Mouse (Mus musculus): ENCODE measurements at regions not wholly inside any gene's neighbourhood (a gene's known extent, or its start where the extent isn't known, plus 50 kb on each side); places are given as distances from the start of the nearest gene placed in this dataset.

DNA sequence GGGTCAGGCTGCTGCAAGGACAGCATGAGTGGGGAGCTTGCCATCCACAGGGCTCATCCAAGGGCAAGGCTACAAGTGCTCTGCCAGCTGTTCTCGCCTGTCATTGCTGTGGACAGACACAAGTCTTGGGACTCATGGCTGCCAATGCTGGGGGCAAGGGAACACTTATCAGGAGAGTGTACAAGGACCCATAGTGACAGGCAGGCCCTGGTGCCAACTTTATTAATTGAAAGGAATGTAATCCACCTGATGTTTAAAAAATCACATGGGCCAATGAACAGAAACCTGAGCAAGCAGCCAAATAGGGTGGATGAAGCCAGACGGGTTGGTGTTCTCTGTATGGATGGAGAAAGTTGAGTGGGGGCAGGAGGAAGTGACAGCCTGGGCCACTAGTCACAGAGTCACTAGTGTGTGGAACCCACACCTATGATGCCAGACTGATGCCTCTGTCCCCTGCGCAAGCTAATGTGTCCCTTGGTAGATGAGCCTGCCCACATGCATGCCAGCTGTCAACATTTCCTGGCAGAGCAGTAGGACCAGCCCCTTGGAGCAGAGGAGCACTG, 161.6 kb upstream of the Ppp2r3a start:
- no peak for TF ChIP-seq CTCF (conservative IDR thresholded peaks at IDR 0.05; ENCODE audit: insufficient read depth, insufficient read length, low read depth, low read length)
- no peak for TF ChIP-seq POLR2A (IDR thresholded peaks at IDR 0.05; ENCODE audit: low read depth, low read length)
- Histone ChIP-seq H3K27me3 (replicated peaks; ENCODE audit: control insufficient read depth, insufficient read depth, low read length) (no peaks in the 10 kb centered on the region; the same call in 1 of the 2 replicates), H3K4me1 (ENCODE audit: control insufficient read depth, insufficient read depth, low read length) (no peaks in the 10 kb centered on the region), H3K27ac (ENCODE audit: insufficient read depth, low read depth, low read length) (no peak overlapping the region), H3K36me3 (ENCODE audit: control insufficient read depth, insufficient read depth, low read length) (no peaks in the 10 kb centered on the region), H3K4me3 (ENCODE audit: insufficient read depth, low read depth, low read length) (no peak overlapping the region)
- no peak for DNase-seq
- 69% methylated on average over 3 of the region's 3 CpGs for WGBS

DNA sequence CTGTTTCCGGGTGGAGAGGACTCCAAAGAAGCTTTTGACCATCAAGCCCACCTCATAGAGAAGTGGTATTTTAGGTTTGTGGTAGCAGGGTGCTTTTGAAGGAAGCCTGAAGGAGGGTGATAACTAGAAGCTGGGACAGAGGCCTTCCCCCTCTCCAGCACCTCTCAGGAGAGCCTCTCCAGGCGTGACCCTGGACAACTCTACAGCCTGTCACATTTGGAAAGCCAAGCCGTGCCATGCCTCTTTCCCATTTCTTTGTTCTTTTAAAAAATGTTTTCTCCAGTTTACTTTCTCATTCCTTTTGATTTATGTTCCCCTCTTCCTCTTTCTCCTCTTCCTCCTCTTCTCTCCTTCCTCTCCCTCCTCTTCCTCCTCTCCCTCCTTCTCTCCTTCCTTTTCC, 160.4 kb upstream of the Ppp2r3a start:
- Histone ChIP-seq H3K27me3 (replicated peaks; ENCODE audit: control insufficient read depth, insufficient read depth, low read length) (no peaks in the 10 kb centered on the region; the same call in 1 of the 2 replicates), H3K27ac (ENCODE audit: insufficient read depth, low read depth, low read length) (no peak overlapping the region), H3K4me1 (ENCODE audit: control insufficient read depth, insufficient read depth, low read length) (no peaks in the 10 kb centered on the region), H3K36me3 (ENCODE audit: control insufficient read depth, insufficient read depth, low read length) (no peaks in the 10 kb centered on the region), H3K4me3 (ENCODE audit: insufficient read depth, low read depth, low read length) (no peak overlapping the region)
- DNase-seq, result no peak
- 89% methylated on average over 3 of the region's 3 CpGs for WGBS
- no peak for TF ChIP-seq CTCF (conservative IDR thresholded peaks at IDR 0.05; ENCODE audit: insufficient read depth, insufficient read length, low read depth, low read length)
- no peak for TF ChIP-seq POLR2A (IDR thresholded peaks at IDR 0.05; ENCODE audit: low read depth, low read length)

DNA sequence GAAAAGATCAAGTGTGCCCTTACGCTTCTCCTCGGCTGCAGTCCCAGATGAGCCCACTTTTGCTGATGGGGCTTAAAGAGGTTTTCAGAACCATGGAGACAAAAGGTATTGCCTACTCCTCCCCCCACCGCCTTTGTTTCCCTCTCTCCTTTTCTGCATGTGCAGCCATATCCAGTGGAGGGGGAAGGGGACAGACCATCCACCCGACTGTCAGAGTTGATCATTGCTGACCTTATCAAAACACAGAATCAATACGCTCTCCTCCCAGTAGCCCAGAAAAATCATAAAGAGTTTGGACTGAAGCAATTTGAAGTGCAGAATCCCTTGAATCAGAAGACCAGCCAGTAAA, 159.9 kb upstream of the Ppp2r3a start:
- H3K4me3 ChIP-seq (ENCODE audit: insufficient read depth, low read depth, low read length), result no peak overlapping the region
- H3K27me3 ChIP-seq (replicated peaks; ENCODE audit: control insufficient read depth, insufficient read depth, low read length), result no peaks in the 10 kb centered on the region; the same call in 1 of the 2 replicates
- no peak overlapping the region for H3K27ac ChIP-seq (ENCODE audit: insufficient read depth, low read depth, low read length)
- no peak for DNase-seq
- no peaks in the 10 kb centered on the region for H3K4me1 ChIP-seq (ENCODE audit: control insufficient read depth, insufficient read depth, low read length)
- TF ChIP-seq POLR2A (IDR thresholded peaks at IDR 0.05; ENCODE audit: low read depth, low read length) (no peak), CTCF (conservative IDR thresholded peaks at IDR 0.05; ENCODE audit: insufficient read depth, insufficient read length, low read depth, low read length) (no peak)
- WGBS, result 80% methylated on average over 5 of the region's 5 CpGs
- H3K36me3 ChIP-seq (ENCODE audit: control insufficient read depth, insufficient read depth, low read length), result no peaks in the 10 kb centered on the region

DNA sequence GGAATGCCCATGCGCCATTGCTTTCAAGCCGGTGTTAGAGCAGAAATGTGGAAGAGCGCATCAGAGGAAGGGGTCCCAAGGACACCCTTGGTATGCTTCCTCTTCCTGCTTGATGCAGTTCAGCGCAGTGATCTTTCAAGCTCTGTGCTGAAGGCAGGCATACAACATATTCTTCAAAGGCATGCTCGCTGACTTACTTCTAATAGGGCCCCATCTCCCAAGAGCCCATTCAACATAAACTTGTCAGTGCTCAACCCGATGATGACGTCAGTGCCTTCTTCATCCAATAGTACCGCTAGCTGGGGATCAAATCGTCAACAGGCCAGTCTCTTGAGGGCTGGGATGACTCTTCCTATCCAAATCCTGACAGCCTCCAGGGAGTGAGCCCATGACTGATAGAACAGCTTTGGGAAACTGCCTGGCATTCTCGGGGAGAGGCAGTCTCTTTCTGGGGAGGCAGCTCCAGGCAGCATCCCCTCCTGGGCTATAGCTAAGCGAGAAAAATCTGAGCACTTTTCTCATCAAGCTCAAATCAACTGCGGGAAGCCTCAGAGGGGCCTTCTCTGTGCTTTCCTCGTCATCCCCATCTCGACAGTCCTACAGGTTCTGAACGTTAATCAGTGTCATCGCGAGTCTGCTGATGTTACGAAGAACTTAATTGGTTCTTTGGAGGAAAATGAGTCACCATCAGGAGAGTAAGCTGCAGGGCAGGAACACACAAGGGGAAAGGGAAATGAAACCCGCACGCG, 159.4 kb upstream of the Ppp2r3a start:
- Histone ChIP-seq H3K4me3 (ENCODE audit: insufficient read depth, low read depth, low read length) (no peak overlapping the region), H3K27ac (ENCODE audit: insufficient read depth, low read depth, low read length) (no peak overlapping the region), H3K4me1 (ENCODE audit: control insufficient read depth, insufficient read depth, low read length) (no peaks in the 10 kb centered on the region), H3K36me3 (ENCODE audit: control insufficient read depth, insufficient read depth, low read length) (no peaks in the 10 kb centered on the region), H3K27me3 (replicated peaks; ENCODE audit: control insufficient read depth, insufficient read depth, low read length) (no peaks in the 10 kb centered on the region; the same call in 1 of the 2 replicates)
- TF ChIP-seq CTCF (conservative IDR thresholded peaks at IDR 0.05; ENCODE audit: insufficient read depth, insufficient read length, low read depth, low read length) (no peak), POLR2A (IDR thresholded peaks at IDR 0.05; ENCODE audit: low read depth, low read length) (no peak)
- WGBS, result 79% methylated on average over 21 of the region's 21 CpGs
- DNase-seq, result no peak

DNA sequence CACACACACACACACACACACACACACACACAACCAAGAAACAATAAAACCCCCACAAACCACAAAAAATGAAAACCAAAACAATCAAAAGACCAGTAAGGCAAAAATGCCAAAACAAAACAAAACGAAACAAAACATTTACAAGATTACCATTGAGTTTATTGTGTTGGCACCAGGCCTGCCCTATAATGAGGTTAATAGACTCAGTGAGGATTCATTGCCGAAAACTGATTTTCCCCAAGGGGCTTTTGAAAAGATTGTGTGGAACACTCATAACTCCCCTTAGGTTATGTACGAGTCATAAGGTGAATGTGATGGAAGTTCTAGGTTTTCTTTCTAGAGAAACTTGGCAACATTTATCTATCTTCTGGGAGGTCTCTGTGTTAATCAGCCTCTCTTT, 158.8 kb upstream of the Ppp2r3a start:
- Histone ChIP-seq H3K27ac (ENCODE audit: insufficient read depth, low read depth, low read length) (no peak overlapping the region), H3K4me3 (ENCODE audit: insufficient read depth, low read depth, low read length) (no peak overlapping the region), H3K4me1 (ENCODE audit: control insufficient read depth, insufficient read depth, low read length) (no peaks in the 10 kb centered on the region), H3K36me3 (ENCODE audit: control insufficient read depth, insufficient read depth, low read length) (no peaks in the 10 kb centered on the region), H3K27me3 (replicated peaks; ENCODE audit: control insufficient read depth, insufficient read depth, low read length) (no peaks in the 10 kb centered on the region; the same call in 1 of the 2 replicates)
- TF ChIP-seq POLR2A (IDR thresholded peaks at IDR 0.05; ENCODE audit: low read depth, low read length) (no peak), CTCF (conservative IDR thresholded peaks at IDR 0.05; ENCODE audit: insufficient read depth, insufficient read length, low read depth, low read length) (no peak)
- WGBS, result 70% methylated on average over 3 of the region's 3 CpGs
- no peak for DNase-seq

DNA sequence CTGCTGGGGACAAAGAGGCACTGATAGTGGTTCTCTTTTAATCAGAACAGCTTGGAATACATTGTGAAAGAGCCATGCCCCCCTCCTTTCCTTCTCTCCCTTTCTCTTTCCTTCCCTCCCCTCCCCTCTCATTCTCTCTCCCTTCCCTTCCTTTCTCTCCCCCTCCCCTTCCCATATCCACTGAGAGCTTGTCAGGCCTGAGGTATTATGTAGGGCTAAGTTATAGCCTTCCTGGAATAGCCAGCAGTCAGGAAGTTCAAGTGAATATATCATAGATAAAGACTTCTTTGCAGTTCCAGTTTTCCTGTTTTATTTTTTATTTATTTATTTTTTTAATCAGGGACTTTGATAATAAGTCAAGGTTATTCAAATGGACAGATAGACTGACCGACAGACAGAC, 156.5 kb upstream of the Ppp2r3a start:
- WGBS, result 56% methylated on average over 1 of the region's 1 CpGs
- Histone ChIP-seq H3K4me3 (ENCODE audit: insufficient read depth, low read depth, low read length) (no peak overlapping the region), H3K36me3 (ENCODE audit: control insufficient read depth, insufficient read depth, low read length) (no peaks in the 10 kb centered on the region), H3K4me1 (ENCODE audit: control insufficient read depth, insufficient read depth, low read length) (no peaks in the 10 kb centered on the region), H3K27me3 (replicated peaks; ENCODE audit: control insufficient read depth, insufficient read depth, low read length) (no peaks in the 10 kb centered on the region; the same call in 1 of the 2 replicates), H3K27ac (ENCODE audit: insufficient read depth, low read depth, low read length) (no peak overlapping the region)
- TF ChIP-seq POLR2A (IDR thresholded peaks at IDR 0.05; ENCODE audit: low read depth, low read length) (no peak), CTCF (conservative IDR thresholded peaks at IDR 0.05; ENCODE audit: insufficient read depth, insufficient read length, low read depth, low read length) (no peak)
- no peak for DNase-seq

DNA sequence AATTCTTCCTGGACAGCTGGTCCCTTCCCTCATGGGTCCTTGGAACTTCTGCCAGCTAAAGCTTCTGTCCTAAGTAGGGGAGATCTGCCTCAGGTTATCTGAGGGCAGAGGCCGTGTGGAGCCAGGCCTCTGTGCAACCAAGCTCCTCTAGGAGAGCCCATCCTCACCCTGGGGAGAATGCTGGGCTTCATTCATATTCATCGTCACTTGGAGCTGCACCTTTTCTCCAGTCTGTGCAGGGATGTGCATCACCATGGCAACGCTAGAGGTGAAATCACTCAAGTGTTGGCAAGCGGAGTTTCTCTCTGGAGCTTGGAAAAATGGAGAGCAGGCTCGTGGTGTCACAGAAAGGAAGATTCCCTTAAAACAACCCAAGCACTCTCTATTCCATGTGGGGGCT, 155.5 kb upstream of the Ppp2r3a start:
- WGBS, result 65% methylated on average over 5 of the region's 5 CpGs
- H3K4me3 ChIP-seq (ENCODE audit: insufficient read depth, low read depth, low read length), result no peak overlapping the region
- TF ChIP-seq CTCF (conservative IDR thresholded peaks at IDR 0.05; ENCODE audit: insufficient read depth, insufficient read length, low read depth, low read length), result no peak
- no peak for TF ChIP-seq POLR2A (IDR thresholded peaks at IDR 0.05; ENCODE audit: low read depth, low read length)
- H3K4me1 ChIP-seq (ENCODE audit: control insufficient read depth, insufficient read depth, low read length), result no peaks in the 10 kb centered on the region
- H3K27ac ChIP-seq (ENCODE audit: insufficient read depth, low read depth, low read length), result no peak overlapping the region
- H3K36me3 ChIP-seq (ENCODE audit: control insufficient read depth, insufficient read depth, low read length), result no peaks in the 10 kb centered on the region
- DNase-seq, result no peak
- H3K27me3 ChIP-seq (replicated peaks; ENCODE audit: control insufficient read depth, insufficient read depth, low read length), result no peaks in the 10 kb centered on the region; the same call in 1 of the 2 replicates
